Mouse (Mus musculus): ENCODE results near the gene Ttc32.

The Ttc32 gene

GRCm38 (mm10) chr12:9048090-9048489 lies 18.3 kb downstream of the Ttc32 start:
- no peak for DNase-seq

GRCm38 (mm10) chr12:9050824-9051223 lies 21.0 kb downstream of the Ttc32 start:
- DNase-seq = no peak

- DNase-seq = peak; percentile 91
These were observed 22.5 kb downstream of the Ttc32 start for GRCm38 (mm10) chr12:9052075-9052829.

GRCm38 (mm10) chr12:9053345-9053744 lies 23.5 kb downstream of the Ttc32 start:
- no peak for DNase-seq

GRCm38 (mm10) chr12:9054012-9054411 lies 24.2 kb downstream of the Ttc32 start:
- no peak for DNase-seq

GRCm38 (mm10) chr12:9055269-9055668 lies 25.5 kb downstream of the Ttc32 start:
- no peak for DNase-seq

- no peak for DNase-seq
These were observed 29.7 kb downstream of the Ttc32 start for GRCm38 (mm10) chr12:9059502-9059901.

GRCm38 (mm10) chr12:9059965-9060364 lies 30.2 kb downstream of the Ttc32 start:
- no peak for DNase-seq

GRCm38 (mm10) chr12:9063611-9064010 lies 33.8 kb downstream of the Ttc32 start:
- peak; percentile 28 for DNase-seq

GRCm38 (mm10) chr12:9071058-9071457 lies 41.3 kb downstream of the Ttc32 start:
- DNase-seq = no peak

GRCm38 (mm10) chr12:9071493-9071892 lies 41.7 kb downstream of the Ttc32 start:
- DNase-seq = no peak

- peak; percentile 24 for DNase-seq
These were observed 47.8 kb downstream of the Ttc32 start for GRCm38 (mm10) chr12:9077554-9078125.

GRCm38 (mm10) chr12:9090226-9090625 lies 60.4 kb downstream of the Ttc32 start:
- DNase-seq = no peak

All from lung, postnatal 36 days (tissue).